Mouse (Mus musculus) Patski (cell line): Measurements from ENCODE around the gene Col25a1. TPM values are rescaled to one million over a fixed set of nuclear protein-coding genes. Genes with fewer than 3 reads are reported as not detected.

Experiments used
- ATAC-seq: fragments of 100-300 bp; one replicate; pipeline ENCODE4 v1.8.0; 2021
- CTCF ChIA-PET: fragments of 350-600 bp; sonication (Branson Sonifier 250); formaldehyde crosslinking; loops from one replicate; lab custom pipeline; 2022; ENCODE audit warnings: inconsistent platforms; lab: Charles Lee
- POLR2A ChIA-PET: fragments of 350-600 bp; sonication (Branson Sonifier 250); formaldehyde crosslinking; loops from one replicate; lab custom pipeline; 2022; ENCODE audit warnings: antibody characterized with exemption, inconsistent platforms; lab: Charles Lee
- DNase-seq: peaks from one replicate; pipeline ENCODE4 v3.0.0-alpha.2; 2011; ENCODE audit warnings: low read depth, low spot score
- H3K27me3 ChIP-seq: fragments of 371-371 bp; one replicate; pipeline ENCODE4 v1.5.1; 2021
- CTCF ChIP-seq: fragments of 100-300 bp; IDR thresholded peaks from one replicate; pipeline ENCODE4 v1.5.1; 2021
- in situ Hi-C: fragments of 300-500 bp; cut with MboI; formaldehyde crosslinking; loops from 3 replicates; pipeline ENCODE4 v1.11.1; 2018; ENCODE audit warnings: low pct_unique_long_range_greater_than_20kb, mixed read lengths
- polyA plus RNA-seq: library from polyadenylated mRNA; unstranded; gene quantifications from one replicate; pipeline ENCODE4 v1.2.3, GENCODE M21; 2021

Gene Col25a1
- polyA plus RNA-seq, 1 experiment from 2014 or later = 0.03 TPM

GRCm38 (mm10) chr3:130273949-130274348 lies 142.6 kb downstream of the Col25a1 start:
- ATAC-seq = no peak
- POLR2A ChIA-PET = no interaction called here
- CTCF ChIA-PET = no interaction called here
- H3K27me3 ChIP-seq = no peaks in the 10 kb centered on the region
- no peak for DNase-seq
- in situ Hi-C loops = no loop called here
- TF ChIP-seq CTCF = no peak

- ATAC-seq = no peak
- CTCF ChIA-PET = interaction anchor here (0.9 to 1.6 kb wide), 3 partner anchors 13 to 17 kb away, joined by 3 read pairs; no protein-coding TSS in a partner anchor
- POLR2A ChIA-PET = no interaction called here
Measured at GRCm38 (mm10) chr3:130278298-130279050, 147.2 kb downstream of the Col25a1 start.

GRCm38 (mm10) chr3:130283011-130283760 lies 151.9 kb downstream of the Col25a1 start:
- no peak for ATAC-seq
- ChIA-PET POLR2A (no interaction called here), CTCF (interaction anchor here (1.2 kb wide), 1 partner anchor 27 kb away, joined by 3 read pairs; no protein-coding TSS in a partner anchor)
- in situ Hi-C loops = no loop called here
- TF ChIP-seq CTCF = no peak
- no peak for DNase-seq
- H3K27me3 ChIP-seq = no peaks in the 10 kb centered on the region

More at GRCm38 (mm10) chr3:130278298-130279050, 147.2 kb downstream of the Col25a1 start:
- no peaks in the 10 kb centered on the region for H3K27me3 ChIP-seq
- DNase-seq = no peak
- in situ Hi-C loops = no loop called here
- no peak for TF ChIP-seq CTCF

GRCm38 (mm10) chr3:130288102-130288501 lies 156.8 kb downstream of the Col25a1 start:
- in situ Hi-C loops = no loop called here
- ATAC-seq = no peak
- DNase-seq = no peak
- POLR2A ChIA-PET = interaction anchor here (0.6 kb wide), 2 partner anchors 29 to 1187 kb away, joined by 3 to 5 read pairs; no protein-coding TSS in a partner anchor
- no peaks in the 10 kb centered on the region for H3K27me3 ChIP-seq
- CTCF ChIA-PET = interaction anchor here (1.7 kb wide), 1 partner anchor 16 kb away, joined by 3 read pairs; no protein-coding TSS in a partner anchor
- TF ChIP-seq CTCF = no peak

GRCm38 (mm10) chr3:130288756-130289155 lies 157.5 kb downstream of the Col25a1 start:
- DNase-seq (no peak), ATAC-seq (no peak)
- ChIA-PET CTCF (no interaction called here), POLR2A (interaction anchor here (0.6 kb wide), 1 partner anchor 28 kb away, joined by 5 read pairs; no protein-coding TSS in a partner anchor)
- H3K27me3 ChIP-seq = no peaks in the 10 kb centered on the region
- no peak for TF ChIP-seq CTCF
- in situ Hi-C loops = no loop called here

GRCm38 (mm10) chr3:130289220-130289619 lies 157.9 kb downstream of the Col25a1 start:
- POLR2A ChIA-PET = no interaction called here
- in situ Hi-C loops = no loop called here

GRCm38 (mm10) chr3:130290175-130290574 lies 158.9 kb downstream of the Col25a1 start:
- TF ChIP-seq CTCF = no peak
- CTCF ChIA-PET = no interaction called here

More at GRCm38 (mm10) chr3:130289220-130289619, 157.9 kb downstream of the Col25a1 start:
- CTCF ChIA-PET = no interaction called here
- DNase-seq (no peak), ATAC-seq (no peak)
- no peaks in the 10 kb centered on the region for H3K27me3 ChIP-seq
- TF ChIP-seq CTCF = no peak

GRCm38 (mm10) chr3:130290672-130291071 lies 159.4 kb downstream of the Col25a1 start:
- no peak for TF ChIP-seq CTCF
- no peak for ATAC-seq
- H3K27me3 ChIP-seq = no peaks in the 10 kb centered on the region
- in situ Hi-C loops = no loop called here
- ChIA-PET CTCF (interaction anchor here (1.2 kb wide), 1 partner anchor 19 kb away, joined by 3 read pairs; no protein-coding TSS in a partner anchor), POLR2A (no interaction called here)
- no peak for DNase-seq

More at GRCm38 (mm10) chr3:130290175-130290574, 158.9 kb downstream of the Col25a1 start:
- in situ Hi-C loops = no loop called here
- POLR2A ChIA-PET = no interaction called here
- H3K27me3 ChIP-seq = no peaks in the 10 kb centered on the region
- ATAC-seq = no peak
- no peak for DNase-seq

GRCm38 (mm10) chr3:130291926-130292325 lies 160.6 kb downstream of the Col25a1 start:
- TF ChIP-seq CTCF = no peak
- H3K27me3 ChIP-seq = no peaks in the 10 kb centered on the region
- in situ Hi-C loops = no loop called here
- no peak for ATAC-seq
- DNase-seq = no peak
- CTCF ChIA-PET = interaction anchor here (1.0 to 1.2 kb wide), 2 partner anchors 14 to 21 kb away, joined by 3 read pairs; no protein-coding TSS in a partner anchor
- POLR2A ChIA-PET = no interaction called here

- ATAC-seq (no peak), DNase-seq (no peak)
- no peaks in the 10 kb centered on the region for H3K27me3 ChIP-seq
- no peak for TF ChIP-seq CTCF
- in situ Hi-C loops = no loop called here
- ChIA-PET POLR2A (no interaction called here), CTCF (no interaction called here)
Measured at GRCm38 (mm10) chr3:130300530-130300929, 169.2 kb downstream of the Col25a1 start.
